In the genomic region with DNA sequence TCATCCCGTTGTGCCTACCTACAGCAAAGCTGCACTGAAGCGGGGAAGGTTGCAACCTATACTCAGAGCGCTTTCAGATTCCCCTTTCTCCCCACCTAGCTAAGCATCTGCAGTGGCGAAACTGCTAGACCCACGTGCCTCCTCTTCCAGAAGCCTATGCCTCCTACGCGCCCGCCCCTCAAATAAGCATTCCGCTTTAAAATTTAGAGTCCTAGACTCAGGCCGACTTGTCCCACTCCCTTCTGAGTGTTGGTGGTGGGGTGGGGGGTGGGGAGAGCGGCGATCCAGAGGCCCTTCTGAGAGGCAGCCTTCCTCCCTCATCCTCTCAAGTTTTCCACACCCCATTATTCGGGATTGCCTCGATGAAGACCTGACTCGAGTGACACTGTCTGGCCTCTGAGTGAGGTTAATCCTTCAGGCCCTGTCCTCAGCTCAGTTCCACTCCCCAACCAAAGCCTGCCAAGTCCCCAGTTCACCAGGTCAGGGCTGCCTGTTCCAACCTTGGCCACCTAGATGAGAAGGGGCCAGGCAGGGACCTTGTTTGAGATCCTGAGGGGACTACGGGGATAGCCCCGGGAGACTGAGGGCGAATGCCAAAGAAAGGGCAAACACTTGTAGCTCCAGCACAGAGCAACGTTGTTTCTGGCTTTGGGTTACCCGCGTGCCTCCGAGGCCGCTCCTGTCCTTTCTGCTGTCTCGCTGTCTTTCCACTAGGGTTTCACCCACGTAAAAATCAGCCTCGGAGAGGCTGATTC, we compare ENCODE assay signal across 1 mouse cellular context.
TF ChIP-seq lines count a peak whose summit lies in the region.

No protein-coding gene starts in this region.

TF ChIP-seq in CH12.LX, 34 proteins besides CTCF, POLR2A, EP300 and RAD21:
- peak; percentile 43; the same call in 1 of the 2 replicates for TF ChIP-seq POLR2AphosphoS2 (IDR thresholded peaks at IDR 0.05; ENCODE audit: low read depth, low read length)
- no peak for TF ChIP-seq MAZ (IDR thresholded peaks at IDR 0.05; ENCODE audit: low read depth, low read length)
